Mouse (Mus musculus) C2C12 (cell line): ENCODE data around the gene Krt86.

ENCODE experiments used
- CTCF ChIP-seq: IDR thresholded peaks from one replicate; pipeline ENCODE4 v1.5.1; 2011; ENCODE audit not compliant: control insufficient read depth, insufficient read depth, insufficient read length
- FOSL1 ChIP-seq: IDR thresholded peaks from one replicate; pipeline ENCODE4 v1.8.0; 2011; ENCODE audit warnings: mild to moderate bottlenecking, low read length; ENCODE audit not compliant: poor library complexity, insufficient read depth, severe bottlenecking
- MAX ChIP-seq: IDR thresholded peaks from one replicate; pipeline ENCODE4 v1.6.1; 2011; ENCODE audit warnings: mild to moderate bottlenecking, control low read depth
- MYOD1 ChIP-seq: IDR thresholded peaks from one replicate; pipeline ENCODE4 v1.6.1; 2011; ENCODE audit warnings: low read depth; ENCODE audit not compliant: control insufficient read depth, insufficient read length
- MYOG ChIP-seq: IDR thresholded peaks from one replicate; pipeline ENCODE4 v1.6.1; 2011; ENCODE audit not compliant: control insufficient read depth, insufficient read length; ENCODE audit errors: extremely low read depth
- USF1 ChIP-seq: IDR thresholded peaks from one replicate; pipeline ENCODE4 v1.6.1; 2011; ENCODE audit warnings: low read depth, mild to moderate bottlenecking, control low read depth, moderate library complexity

DNA sequence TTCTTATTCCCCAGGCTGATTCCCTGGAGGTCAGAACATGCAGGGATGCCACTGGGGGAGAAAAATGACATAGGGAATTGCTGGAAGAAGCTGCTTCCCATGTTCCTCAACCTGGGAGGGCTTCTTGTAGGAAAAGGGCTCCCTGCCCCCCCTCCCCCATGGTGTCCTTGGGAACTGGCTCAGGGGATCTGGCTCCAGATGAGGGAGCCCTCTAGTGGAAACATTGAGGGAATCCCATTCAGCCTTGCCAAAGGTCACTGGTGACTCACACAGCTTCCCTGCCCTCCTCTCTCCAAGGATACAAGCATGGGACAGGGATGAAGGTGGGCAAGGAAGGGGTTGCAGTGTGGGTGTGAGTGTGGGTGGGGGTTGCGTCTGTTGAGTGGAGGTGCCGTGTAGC lies 23.9 kb downstream of the Krt86 start:
- TF ChIP-seq CTCF (peak; percentile 50), USF1 (no peak), MAX (no peak), FOSL1 (no peak), MYOG (no peak), MYOD1 (no peak)
